Mouse (Mus musculus) midbrain, embryonic 16.5 days (tissue): ENCODE measurements around the gene Slit2. TPM values are rescaled to one million over a fixed set of nuclear protein-coding genes. Genes with fewer than 3 reads are reported as not detected.

Source experiments
- ATAC-seq: fragments of 200-750 bp; cut with Nextera tagmentation; 2 replicates; pipeline ENCODE4 v1.8.0; 2017; ENCODE audit warnings: moderate TSS enrichment
- H3K27ac ChIP-seq: fragments of 300-500 bp; sonication (generic); 2 replicates; pipeline ENCODE4 v1.5.1; 2014; ENCODE audit warnings: mild to moderate bottlenecking, low read length, mixed read lengths
- H3K27me3 ChIP-seq: fragments of 300-500 bp; sonication (generic); 2 replicates; pipeline ENCODE4 v1.6.1; 2014; ENCODE audit warnings: low read depth, low read length, mixed read lengths; ENCODE audit not compliant: control insufficient read depth, insufficient read depth
- H3K36me3 ChIP-seq: fragments of 300-500 bp; sonication (generic); 2 replicates; pipeline ENCODE4 v1.6.1; 2014; ENCODE audit warnings: mild to moderate bottlenecking, low read length, moderate library complexity, mixed read lengths; ENCODE audit not compliant: control insufficient read depth, insufficient read depth
- H3K4me1 ChIP-seq: fragments of 300-500 bp; sonication (generic); 2 replicates; pipeline ENCODE4 v1.6.1; 2014; ENCODE audit warnings: mild to moderate bottlenecking, low read length, mixed read lengths; ENCODE audit not compliant: control insufficient read depth, insufficient read depth
- H3K4me2 ChIP-seq: fragments of 300-500 bp; sonication (generic); 2 replicates; pipeline ENCODE4 v1.6.1; 2014; ENCODE audit warnings: mild to moderate bottlenecking, low read length, mixed read lengths
- H3K4me3 ChIP-seq: fragments of 300-500 bp; sonication (generic); 2 replicates; pipeline ENCODE4 v1.5.1; 2014; ENCODE audit warnings: low read depth, mild to moderate bottlenecking, low read length, moderate library complexity, mixed read lengths
- H3K9ac ChIP-seq: fragments of 300-500 bp; sonication (generic); 2 replicates; pipeline ENCODE4 v1.6.1; 2014; ENCODE audit warnings: low read depth, low read length, mixed read lengths
- H3K9me3 ChIP-seq: fragments of 300-500 bp; sonication (generic); replicated peaks from 2 replicates; pipeline ENCODE4 v1.6.1; 2014; ENCODE audit warnings: mild to moderate bottlenecking, low read length, mixed read lengths; ENCODE audit not compliant: control insufficient read depth, poor library complexity, severe bottlenecking
- WGBS: fragments of 180-500 bp; shearing (Covaris S2); extraction: QIAGEN DNeasy Blood & Tissue Kit; methylation state at CpG from one replicate; pipeline ENCODE4 v1.1.7; 2014; 5-methylcytosine and 5-hydroxymethylcytosine counted together
- microRNA-seq: library from miRNA; unstranded; fragments of <30 nt; microRNA quantifications from one replicate; pipeline ENCODE4, GENCODE M21; 2017
- polyA plus RNA-seq: library from polyadenylated mRNA; unstranded; fragments of >200 nt; fragmentation: Nextera tagmentation; extraction: Ambion mirVana; gene quantifications from 2 replicates; pipeline ENCODE4 v1.2.1, GENCODE M21; 2015

Slit2 gene
- polyA plus RNA-seq, 1 experiment from 2014 or later = 17.5 TPM

GRCm38 (mm10) chr5:48349309-48349708 is 366.4 kb downstream of the Slit2 start:
- H3K4me2 ChIP-seq = no peak overlapping the region
- 86% methylated on average over 1 of the region's 1 CpGs for WGBS
- no peaks in the 10 kb centered on the region for H3K9me3 ChIP-seq
- H3K27me3 ChIP-seq = no peaks in the 10 kb centered on the region; the same call in 1 of the 2 replicates
- H3K4me3 ChIP-seq = no peak overlapping the region
- no peak for ATAC-seq
- H3K27ac ChIP-seq = no peak overlapping the region
- no peaks in the 10 kb centered on the region; the same call in 1 of the 2 replicates for H3K4me1 ChIP-seq
- no peaks in the 10 kb centered on the region for H3K36me3 ChIP-seq
- H3K9ac ChIP-seq = no peak overlapping the region

Small RNA genes within 50 kb of the gene (microRNA-seq; reads per million reads assigned to microRNA genes)
- gene Mir218-1 = 26.0 reads per million, percentile 40 among the genes with 10 or more reads in this experiment
